Mouse (Mus musculus): ENCODE results near the gene Cd93.
A peak's percentile ranks its signal among the peaks of the same experiment; 100 is the strongest.

The Cd93 gene

GRCm38 (mm10) chr2:148441421-148441820 is 1.9 kb downstream of the Cd93 start:
- no peak for DNase-seq

GRCm38 (mm10) chr2:148439691-148440276 is 3.6 kb downstream of the Cd93 start:
- no peak for DNase-seq

- peak; percentile 11 for DNase-seq
Observed at GRCm38 (mm10) chr2:148436285-148436684, 7.1 kb downstream of the Cd93 start.

GRCm38 (mm10) chr2:148432346-148432745 is 11.0 kb downstream of the Cd93 start:
- DNase-seq: no peak

GRCm38 (mm10) chr2:148430941-148431340 is 12.4 kb downstream of the Cd93 start:
- no peak for DNase-seq

GRCm38 (mm10) chr2:148429001-148429505 is 14.3 kb downstream of the Cd93 start:
- no peak for DNase-seq

GRCm38 (mm10) chr2:148428523-148428922 is 14.8 kb downstream of the Cd93 start:
- no peak for DNase-seq

- no peak for DNase-seq
Observed at GRCm38 (mm10) chr2:148427553-148427952, 15.8 kb downstream of the Cd93 start.

GRCm38 (mm10) chr2:148425709-148426382 is 17.5 kb downstream of the Cd93 start:
- no peak for DNase-seq

- peak; percentile 51 for DNase-seq
Observed at GRCm38 (mm10) chr2:148421706-148422105, 21.7 kb downstream of the Cd93 start.

GRCm38 (mm10) chr2:148421112-148421511 is 22.3 kb downstream of the Cd93 start:
- no peak for DNase-seq

- peak; percentile 63 for DNase-seq
Observed at GRCm38 (mm10) chr2:148419776-148420175, 23.6 kb downstream of the Cd93 start.

- no peak for DNase-seq
Observed at GRCm38 (mm10) chr2:148419151-148419550, 24.2 kb downstream of the Cd93 start.

- no peak for DNase-seq
Observed at GRCm38 (mm10) chr2:148409821-148410220, 33.5 kb downstream of the Cd93 start.

GRCm38 (mm10) chr2:148409141-148409540 is 34.2 kb downstream of the Cd93 start:
- DNase-seq: peak; percentile 96

GRCm38 (mm10) chr2:148408761-148409120 is 34.6 kb downstream of the Cd93 start:
- DNase-seq: no peak

- DNase-seq: peak; percentile 92
Observed at GRCm38 (mm10) chr2:148407870-148408760, 35.2 kb downstream of the Cd93 start, which contains the start of gene Thbd. Thbd (minus strand) TSS chr2:148408188.

GRCm38 (mm10) chr2:148406971-148407869 is 36.1 kb downstream of the Cd93 start:
- peak; percentile 74 for DNase-seq

GRCm38 (mm10) chr2:148406160-148406970 is 37.0 kb downstream of the Cd93 start:
- DNase-seq: peak; percentile 64

GRCm38 (mm10) chr2:148404906-148405305 is 38.5 kb downstream of the Cd93 start:
- no peak for DNase-seq

GRCm38 (mm10) chr2:148402227-148402626 is 41.1 kb downstream of the Cd93 start:
- DNase-seq: peak; percentile 27
